Mouse (Mus musculus): ENCODE data around the gene Kcnj14. TPM values are rescaled to one million over a fixed set of nuclear protein-coding genes. Genes with fewer than 3 reads are reported as not detected.
A peak's percentile ranks its signal among the peaks of the same experiment; 100 is the strongest.

Kcnj14 gene
- polyA plus RNA-seq (2012; ENCODE audit: insufficient read depth, insufficient read length, missing spikeins): not detected in 2 replicates

- Histone ChIP-seq H3K27ac (ENCODE audit: insufficient read depth, low read depth, low read length) (no peak within 1 kb of the TSS), H3K4me1 (ENCODE audit: control insufficient read depth, insufficient read depth, low read length) (peaks cover under 1% of the 10 kb centered on the region), H3K4me3 (ENCODE audit: insufficient read depth, low read length) (no peak within 1 kb of the TSS)
- no peak for TF ChIP-seq POLR2A (IDR thresholded peaks at IDR 0.05; ENCODE audit: borderline replicate concordance, low read depth, low read length)
- no peak for TF ChIP-seq CTCF (IDR thresholded peaks at IDR 0.05; ENCODE audit: low read depth, low read length)
These were observed at the start of gene Kcnj14 for GRCm38 (mm10) chr7:45824598-45824997. Gene Kcnj14, minus strand, starts transcription at chr7:45824782.

GRCm38 (mm10) chr7:45873061-45873947 lies 48.7 kb upstream of the Kcnj14 start:
- H3K27ac ChIP-seq (ENCODE audit: insufficient read depth, low read depth, low read length): peak overlapping the region; percentile 42
- TF ChIP-seq CTCF (IDR thresholded peaks at IDR 0.05; ENCODE audit: low read depth, low read length) (no peak), POLR2A (IDR thresholded peaks at IDR 0.05; ENCODE audit: borderline replicate concordance, low read depth, low read length) (no peak)
- H3K4me1 ChIP-seq (ENCODE audit: control insufficient read depth, insufficient read depth, low read length): peaks cover 6% of the 10 kb centered on the region
- peak overlapping the region; percentile 86 for H3K4me3 ChIP-seq (ENCODE audit: insufficient read depth, low read length)

GRCm38 (mm10) chr7:45872624-45873023 lies 48.0 kb upstream of the Kcnj14 start, which contains the start of gene Kdelr1:
Gene Kdelr1, plus strand, starts transcription at chr7:45872772.
- TF ChIP-seq POLR2A (IDR thresholded peaks at IDR 0.05; ENCODE audit: borderline replicate concordance, low read depth, low read length) (no peak), CTCF (IDR thresholded peaks at IDR 0.05; ENCODE audit: low read depth, low read length) (peak; percentile 72)
- H3K4me1 ChIP-seq (ENCODE audit: control insufficient read depth, insufficient read depth, low read length): peaks cover 6% of the 10 kb centered on the region
- peak within 1 kb of the TSS; percentile 86 for H3K4me3 ChIP-seq (ENCODE audit: insufficient read depth, low read length)
- peak within 1 kb of the TSS; percentile 42 for H3K27ac ChIP-seq (ENCODE audit: insufficient read depth, low read depth, low read length)

GRCm38 (mm10) chr7:45870282-45871058 lies 45.9 kb upstream of the Kcnj14 start:
- TF ChIP-seq CTCF (IDR thresholded peaks at IDR 0.05; ENCODE audit: low read depth, low read length): no peak
- no peak for TF ChIP-seq POLR2A (IDR thresholded peaks at IDR 0.05; ENCODE audit: borderline replicate concordance, low read depth, low read length)
- Histone ChIP-seq H3K4me1 (ENCODE audit: control insufficient read depth, insufficient read depth, low read length) (peaks cover 6% of the 10 kb centered on the region), H3K27ac (ENCODE audit: insufficient read depth, low read depth, low read length) (no peak overlapping the region), H3K4me3 (ENCODE audit: insufficient read depth, low read length) (no peak overlapping the region)

- TF ChIP-seq POLR2A (IDR thresholded peaks at IDR 0.05; ENCODE audit: borderline replicate concordance, low read depth, low read length): no peak
- TF ChIP-seq CTCF (IDR thresholded peaks at IDR 0.05; ENCODE audit: low read depth, low read length): no peak
- Histone ChIP-seq H3K4me3 (ENCODE audit: insufficient read depth, low read length) (no peak overlapping the region), H3K4me1 (ENCODE audit: control insufficient read depth, insufficient read depth, low read length) (peaks cover 6% of the 10 kb centered on the region), H3K27ac (ENCODE audit: insufficient read depth, low read depth, low read length) (no peak overlapping the region)
These were observed 45.2 kb upstream of the Kcnj14 start for GRCm38 (mm10) chr7:45869787-45870186.

- H3K4me1 ChIP-seq (ENCODE audit: control insufficient read depth, insufficient read depth, low read length): peaks cover 5% of the 10 kb centered on the region
- TF ChIP-seq CTCF (IDR thresholded peaks at IDR 0.05; ENCODE audit: low read depth, low read length) (no peak), POLR2A (IDR thresholded peaks at IDR 0.05; ENCODE audit: borderline replicate concordance, low read depth, low read length) (no peak)
These were observed 44.6 kb upstream of the Kcnj14 start for GRCm38 (mm10) chr7:45869107-45869670.

GRCm38 (mm10) chr7:45867871-45868270 lies 43.3 kb upstream of the Kcnj14 start:
- no peaks in the 10 kb centered on the region for H3K4me1 ChIP-seq (ENCODE audit: control insufficient read depth, insufficient read depth, low read length)
- no peak overlapping the region for H3K27ac ChIP-seq (ENCODE audit: insufficient read depth, low read depth, low read length)
- H3K4me3 ChIP-seq (ENCODE audit: insufficient read depth, low read length): no peak overlapping the region
- TF ChIP-seq CTCF (IDR thresholded peaks at IDR 0.05; ENCODE audit: low read depth, low read length) (no peak), POLR2A (IDR thresholded peaks at IDR 0.05; ENCODE audit: borderline replicate concordance, low read depth, low read length) (no peak)

More at GRCm38 (mm10) chr7:45869107-45869670, 44.6 kb upstream of the Kcnj14 start:
- Histone ChIP-seq H3K4me3 (ENCODE audit: insufficient read depth, low read length) (no peak overlapping the region), H3K27ac (ENCODE audit: insufficient read depth, low read depth, low read length) (no peak overlapping the region)

GRCm38 (mm10) chr7:45865925-45866910 lies 41.6 kb upstream of the Kcnj14 start:
- Histone ChIP-seq H3K4me3 (ENCODE audit: insufficient read depth, low read length) (peak overlapping the region; percentile 78), H3K4me1 (ENCODE audit: control insufficient read depth, insufficient read depth, low read length) (no peaks in the 10 kb centered on the region), H3K27ac (ENCODE audit: insufficient read depth, low read depth, low read length) (no peak overlapping the region)
- TF ChIP-seq POLR2A (IDR thresholded peaks at IDR 0.05; ENCODE audit: borderline replicate concordance, low read depth, low read length): no peak
- TF ChIP-seq CTCF (IDR thresholded peaks at IDR 0.05; ENCODE audit: low read depth, low read length): no peak
